Mouse (Mus musculus): Measurements from ENCODE around the gene Notch2.

DNA sequence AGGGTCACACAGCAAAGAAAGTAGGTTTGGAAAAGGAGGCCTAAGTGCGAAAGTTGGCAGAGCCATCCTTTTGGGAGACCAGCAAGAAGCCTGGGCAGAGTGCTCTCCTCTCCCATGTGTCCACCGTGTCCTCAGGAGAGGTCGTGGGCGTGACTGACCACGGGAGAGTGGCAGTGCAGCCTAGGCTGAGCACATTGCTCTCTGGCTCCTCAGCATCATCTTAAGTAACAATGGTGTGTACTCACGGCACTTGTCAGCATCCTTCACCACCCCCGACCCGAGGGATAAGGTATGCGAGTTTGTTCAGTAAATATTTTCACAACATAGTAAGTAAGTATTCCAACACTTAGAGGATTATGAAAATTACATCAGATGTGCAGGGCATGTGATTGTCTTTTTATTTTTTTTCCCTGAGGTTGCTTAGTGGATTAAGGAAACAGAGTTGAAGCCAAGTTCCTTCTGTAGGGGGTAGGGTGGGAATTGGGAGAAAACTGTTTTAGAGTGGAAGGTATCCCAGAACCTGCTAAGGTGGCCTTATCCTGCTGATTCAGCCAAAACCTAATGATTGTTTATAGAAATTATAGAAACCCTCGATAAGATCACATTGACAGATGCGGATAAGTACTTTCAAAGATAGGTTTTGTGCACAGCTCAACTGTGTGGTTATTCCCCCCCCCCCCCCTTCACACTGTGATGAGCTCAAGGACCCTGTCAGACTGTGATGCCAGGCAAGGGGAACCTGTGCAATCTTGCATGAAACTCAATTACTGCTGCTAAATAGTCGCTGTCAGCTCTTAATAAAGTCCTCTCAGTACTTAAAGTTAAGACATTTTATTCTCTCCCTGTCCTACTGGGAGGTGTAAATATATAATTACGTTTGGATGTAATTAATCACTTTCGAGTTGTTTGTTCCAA lies 37.4 kb downstream of the Notch2 start:
- TF ChIP-seq POLR2A (IDR thresholded peaks at IDR 0.05; ENCODE audit: borderline replicate concordance, control insufficient read depth, low read depth, low read length), result no peak
- no peak for TF ChIP-seq CTCF (IDR thresholded peaks at IDR 0.05; ENCODE audit: control insufficient read depth, insufficient read depth, low read length)

All from bone marrow, adult 2 months (tissue).